In the genomic region with DNA sequence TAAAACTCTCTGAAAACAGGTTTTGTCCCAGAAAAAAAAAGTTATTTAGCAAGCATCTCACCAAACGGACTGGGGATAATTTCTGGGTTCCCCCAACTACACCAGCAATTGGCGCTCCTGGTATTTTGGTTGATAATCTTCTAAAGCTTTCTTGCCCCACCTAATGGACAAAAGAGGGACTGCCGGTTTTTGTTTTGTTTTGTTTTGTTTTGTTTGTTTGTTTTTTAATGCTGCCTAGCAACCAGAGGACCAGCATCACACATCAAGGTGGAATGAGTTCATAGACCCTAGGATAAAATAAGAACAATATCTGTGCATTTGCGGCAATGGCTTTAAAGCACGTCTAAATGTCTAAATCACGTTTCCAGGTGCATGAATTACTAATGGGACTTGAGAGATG, we compare ENCODE assay signal across 9 mouse cellular contexts. TPM values are rescaled to one million over a fixed set of nuclear protein-coding genes. Genes with fewer than 3 reads are reported as not detected.
A peak's percentile ranks its signal among the peaks of the same experiment; 100 is the strongest.
DNase-seq lines count a peak whose midpoint lies in the region; ATAC-seq lines count a peak whose summit lies in the region.
"Had no signal": no experiment of that assay in that cellular context is flagged by ENCODE, and none has a peak within 500 bp of the region (broad histone marks: within the 10 kb centered on the region; RNA-seq: fewer than 3 reads in every experiment).

No protein-coding gene starts in this region.

- no peak overlapping the region for H3K27ac ChIP-seq in limb, embryonic 11.5 days (replicated peaks; ENCODE audit: low read depth, low read length)
- H3K27ac ChIP-seq in limb, embryonic 10.5 days, result no peak overlapping the region

- H3K4me2 ChIP-seq in limb, embryonic 11.5 days (ENCODE audit: low read depth, severe bottlenecking), result no peak overlapping the region

- DNase-seq in cerebellum, postnatal 14 days, result peak; percentile 26 to 54
- no peak for DNase-seq in cerebellum, adult 11-12 months
- peak; percentile 45 for DNase-seq in limb, embryonic 11.5 days (ENCODE audit: low spot score)
- DNase-seq in limb, embryonic 10.5 days (ENCODE audit: low spot score), result no peak
- DNase-seq in R1 (ENCODE audit: low read depth, low spot score), result peak; percentile 60
- peak; percentile 19 to 39 for DNase-seq in kidney, postnatal 36 days
- DNase-seq in frontal cortex, postnatal 25 days (ENCODE audit: low spot score in 2 of 2), result no peak
- DNase-seq in spleen, adult 12 weeks (ENCODE audit: low spot score), result no peak

- ATAC-seq in limb, embryonic 11.5 days (ENCODE audit: insufficient number of reproducible peaks, low FRiP score, low TSS enrichment, low read depth), result no peak

- H3K9ac ChIP-seq in limb, embryonic 11.5 days (ENCODE audit: low read length), result no peak overlapping the region

- no peaks in the 10 kb centered on the region for H3K9me3 ChIP-seq in limb, embryonic 11.5 days (ENCODE audit: control insufficient read depth, low read length)
- no peaks in the 10 kb centered on the region for H3K9me3 ChIP-seq in limb, embryonic 10.5 days (replicated peaks)

- 43% methylated on average over 6 of the region's 6 CpGs for WGBS in limb, embryonic 11.5 days
- 44% methylated on average over 6 of the region's 6 CpGs for whole genome bisulfite sequencing in limb, embryonic 10.5 days

- no peaks in the 10 kb centered on the region for H3K4me1 ChIP-seq in limb, embryonic 11.5 days (ENCODE audit: control insufficient read depth, insufficient read depth, low read length)
- H3K4me1 ChIP-seq in limb, embryonic 10.5 days, result no peaks in the 10 kb centered on the region

- no peaks in the 10 kb centered on the region for H3K27me3 ChIP-seq in limb, embryonic 11.5 days (ENCODE audit: control insufficient read depth, insufficient read depth, low read length)
- peaks cover 55% of the 10 kb centered on the region for H3K27me3 ChIP-seq in limb, embryonic 10.5 days (ENCODE audit: low read depth, poor library complexity, severe bottlenecking)

- H3K36me3 ChIP-seq in limb, embryonic 11.5 days (ENCODE audit: control insufficient read depth, insufficient read depth, low read length), result no peaks in the 10 kb centered on the region
- no peaks in the 10 kb centered on the region for H3K36me3 ChIP-seq in limb, embryonic 10.5 days

- no peak overlapping the region for H3K4me3 ChIP-seq in limb, embryonic 11.5 days (ENCODE audit: low read depth, low read length)
- no peak overlapping the region for H3K4me3 ChIP-seq in limb, embryonic 10.5 days
- H3K4me3 ChIP-seq: erythroblast, embryonic 14.5 days had no signal

RNA-seq across cellular contexts. Expression of a gene that starts 20.1 kb away (rescaled TPM):
- polyA plus RNA-seq in limb, embryonic 11.5 days (2014; fragmentation: Nextera tagmentation; extraction: Ambion mirVana), result 21.0 and 25.7 TPM in 2 replicates
- polyA plus RNA-seq in limb, embryonic 10.5 days (2016; fragmentation: Nextera tagmentation; extraction: Ambion mirVana), result 19.1 and 22.0 TPM in 2 replicates

Comparison
In these comparisons a context has a peak if more than half of its experiments do, and no peak if none do; other contexts are left out.
1. DNase-seq: peak in cerebellum, postnatal 14 days (2 of 2), limb, embryonic 11.5 days (single experiment), R1 (single experiment) and kidney, postnatal 36 days (2 of 2); none in cerebellum, adult 11-12 months (single experiment), limb, embryonic 10.5 days (single experiment), frontal cortex, postnatal 25 days (0 of 2) and spleen, adult 12 weeks (single experiment).